Mouse (Mus musculus): ENCODE data around the gene C3.

The C3 gene

DNA sequence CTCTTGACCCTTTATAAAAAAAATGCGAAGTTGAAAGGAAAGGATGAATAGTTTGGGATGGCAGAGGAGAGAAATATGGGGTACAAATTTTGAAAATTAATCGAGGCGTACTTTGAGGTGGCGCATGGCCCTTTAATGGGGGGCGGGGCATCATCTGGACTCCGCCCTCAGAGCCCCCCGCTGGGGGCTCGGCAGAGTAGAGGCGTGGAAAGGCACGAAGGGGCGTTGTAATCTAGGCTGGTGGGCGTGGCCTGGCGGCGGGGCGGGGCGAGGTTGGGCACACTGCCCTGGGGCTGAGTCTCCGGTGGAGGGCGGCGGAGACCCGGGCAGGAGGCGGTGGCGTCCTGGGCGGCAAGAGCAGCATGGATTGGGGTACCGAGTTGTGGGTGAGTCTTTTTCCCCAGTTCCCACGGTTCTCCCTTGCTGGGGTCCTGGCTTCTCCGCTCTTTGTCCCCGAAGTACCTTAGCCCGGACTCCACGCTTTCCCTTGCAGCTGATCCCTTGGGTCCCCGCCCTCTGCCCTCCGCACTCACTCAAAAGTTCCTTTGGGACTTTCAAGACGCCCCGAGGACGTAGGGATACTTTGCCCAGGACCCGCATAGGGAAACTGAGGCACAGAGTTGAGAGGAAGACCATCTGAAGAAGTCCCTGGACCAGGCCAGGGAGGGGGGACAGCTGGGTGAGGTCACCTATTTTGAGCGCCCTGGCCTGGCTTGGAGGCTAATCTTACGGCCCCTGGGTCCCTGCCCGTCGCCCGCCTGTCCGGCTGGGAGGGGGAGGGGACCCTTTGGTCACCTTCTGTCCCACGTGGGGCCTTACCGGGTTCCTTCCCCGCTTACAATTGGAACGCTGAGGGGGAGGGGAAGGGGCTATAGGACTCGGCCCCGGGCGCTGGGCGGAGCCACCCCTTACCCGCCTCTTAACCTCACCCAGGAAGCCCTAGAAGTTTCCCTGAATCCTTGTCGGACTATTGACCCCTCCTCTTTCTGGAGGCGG is 21.5 kb upstream of the C3 start, which contains the start of gene Trip10:
TSS of gene Trip10 (plus strand) at position 270 of the 996 bp plus-strand sequence.
- peak; percentile 97 to 99 for DNase-seq

DNA sequence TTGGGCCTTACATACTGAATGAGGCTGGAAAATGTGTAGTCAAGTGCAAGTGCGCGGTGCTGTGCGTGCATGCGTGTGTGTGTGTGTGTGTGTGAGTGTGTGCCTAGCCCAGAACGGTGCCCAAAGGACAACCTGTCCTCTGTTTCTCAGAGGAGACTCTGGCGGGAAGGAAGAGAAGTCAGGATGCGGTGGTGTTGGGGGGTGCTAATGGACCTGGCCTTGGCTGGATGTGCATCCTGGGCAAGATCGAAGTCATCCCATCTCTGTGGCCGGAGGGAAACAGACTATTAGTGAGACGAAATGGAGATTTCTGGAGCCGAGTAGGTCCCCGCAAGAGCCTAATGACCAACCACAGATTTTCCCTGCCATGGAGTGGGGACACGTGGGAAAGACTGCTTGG is 20.8 kb upstream of the C3 start:
- DNase-seq: peak in 1 of 2 experiments; percentile 48

DNA sequence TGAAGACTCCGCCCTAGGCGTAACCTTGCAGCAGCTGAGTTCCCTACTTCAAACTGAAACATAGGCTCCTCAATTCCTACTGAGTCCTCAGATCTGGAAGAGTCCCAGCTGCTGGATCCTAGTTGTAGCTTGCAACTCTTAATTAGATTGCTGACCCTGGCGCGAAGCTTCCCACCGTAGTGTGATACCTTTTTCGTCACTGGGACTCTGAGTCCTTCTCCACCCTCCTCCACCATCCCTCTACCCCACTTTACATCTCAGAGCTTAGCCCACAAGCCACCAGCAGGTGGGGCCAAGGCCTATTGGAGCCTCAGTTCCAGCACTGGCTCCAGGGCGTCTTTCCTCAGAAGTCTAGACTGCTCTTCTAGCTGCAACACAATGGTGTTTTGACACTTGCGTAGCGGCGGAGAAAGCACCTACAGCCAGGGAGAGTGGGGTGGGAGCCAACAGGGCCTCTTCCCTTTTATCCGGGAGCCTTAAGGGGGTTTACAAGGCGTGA is 20.3 kb upstream of the C3 start, which contains the start of gene Gpr108:
TSS of gene Gpr108 (minus strand) at position 246 of the 499 bp plus-strand sequence.
- DNase-seq: peak; percentile 91 to 93

DNA sequence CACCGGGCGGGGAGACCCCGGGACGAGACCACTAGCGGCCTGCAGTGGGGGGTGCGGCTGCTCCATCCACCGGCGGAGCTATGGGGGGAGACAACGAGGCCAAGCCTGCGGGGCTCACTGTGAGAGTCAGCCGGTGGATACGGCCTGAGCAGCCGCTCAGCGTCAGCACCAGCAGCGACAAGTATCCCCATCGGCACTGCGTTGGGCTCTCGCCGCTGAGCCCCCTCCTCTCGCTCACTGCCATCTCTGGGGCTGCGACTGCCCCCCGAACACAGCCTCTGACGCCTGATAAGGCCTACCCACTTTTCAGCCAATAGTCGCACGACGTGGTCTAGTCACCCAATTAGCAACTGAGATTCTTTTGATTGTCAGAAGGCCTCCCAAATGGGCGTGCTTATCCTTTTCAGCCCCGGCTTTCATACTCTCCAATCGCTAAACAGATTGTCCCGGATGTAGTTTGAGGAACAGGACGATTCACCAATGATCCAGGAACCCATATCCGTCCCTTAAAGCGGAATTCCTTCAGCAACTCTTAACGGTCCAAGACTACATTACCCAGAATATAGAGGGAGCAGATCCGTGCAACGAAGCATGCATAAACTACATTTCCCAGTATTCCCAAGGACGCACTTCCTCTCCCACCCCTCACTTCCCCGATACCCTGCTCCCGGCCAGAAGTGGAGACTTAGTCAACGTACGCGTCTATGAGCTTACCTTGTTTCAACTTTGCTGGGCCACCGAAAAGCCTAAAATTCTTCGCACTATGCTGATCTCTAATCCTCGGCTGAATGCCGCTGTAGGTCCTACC is 19.7 kb upstream of the C3 start:
- DNase-seq: peak; percentile 86 to 93

DNA sequence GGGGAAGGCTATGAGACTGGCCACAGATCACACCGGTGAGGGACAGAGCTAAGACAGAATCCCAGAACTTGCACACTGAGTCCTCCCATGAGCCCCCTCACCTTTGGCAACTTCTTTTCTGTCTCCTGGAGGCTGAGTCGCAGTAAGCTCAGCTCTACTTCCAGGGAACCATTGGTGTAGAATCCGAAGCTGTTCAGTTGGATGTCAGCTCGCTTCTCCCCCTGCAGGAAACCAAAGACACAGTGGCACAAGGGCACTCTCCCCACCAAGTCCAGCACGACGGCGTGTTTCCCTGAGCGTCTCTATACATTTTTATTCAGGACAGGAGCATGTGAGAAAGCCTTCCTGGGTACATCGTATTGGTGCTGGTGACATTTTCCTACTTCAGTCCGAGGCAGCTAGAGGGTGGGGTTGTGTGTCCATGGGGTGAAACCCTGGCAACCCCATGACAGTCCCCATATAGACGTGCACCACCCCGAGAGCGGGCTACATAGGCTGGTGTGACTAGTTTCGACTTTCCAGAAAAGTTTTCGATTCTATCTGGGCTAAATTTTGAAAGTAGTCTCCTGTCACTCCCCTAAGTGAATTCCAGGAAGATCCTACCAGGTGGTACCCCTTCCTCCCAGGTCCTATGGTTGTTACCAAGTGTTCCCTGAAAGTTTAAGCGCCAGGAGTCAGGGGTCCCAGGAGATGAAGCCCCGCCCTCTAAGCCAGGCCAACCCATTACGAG is 18.9 kb upstream of the C3 start:
- peak; percentile 21 to 35 for DNase-seq

DNA sequence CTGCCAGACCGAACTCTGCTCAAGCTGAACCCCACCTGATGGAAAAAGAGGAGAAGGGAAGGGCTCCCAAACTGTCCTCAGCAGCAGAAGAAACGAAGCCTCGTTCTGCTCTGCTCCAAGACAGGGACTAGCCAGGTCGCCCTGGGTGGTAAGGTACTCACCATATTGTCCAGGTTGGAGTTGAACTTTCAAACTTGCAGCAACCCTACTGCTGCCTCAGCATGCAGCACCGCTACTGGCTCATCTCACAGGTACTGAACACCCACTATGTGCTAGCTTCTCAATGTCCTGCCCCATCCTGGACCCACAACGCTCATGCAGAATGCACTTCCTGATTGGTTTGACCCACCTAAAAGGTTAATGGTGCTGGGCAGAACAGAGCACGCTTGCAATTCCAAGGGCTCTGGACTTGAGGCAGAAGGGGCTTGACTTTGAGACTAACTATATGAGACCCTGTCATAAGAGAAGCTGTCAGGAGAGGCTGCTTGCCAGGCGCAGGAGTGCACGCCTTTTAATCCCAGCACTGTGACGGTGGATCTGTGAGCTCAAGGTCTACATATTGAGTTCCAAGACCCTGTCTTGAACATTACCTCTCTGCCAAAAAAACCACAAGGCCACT is 17.5 kb upstream of the C3 start:
- no peak for DNase-seq

DNA sequence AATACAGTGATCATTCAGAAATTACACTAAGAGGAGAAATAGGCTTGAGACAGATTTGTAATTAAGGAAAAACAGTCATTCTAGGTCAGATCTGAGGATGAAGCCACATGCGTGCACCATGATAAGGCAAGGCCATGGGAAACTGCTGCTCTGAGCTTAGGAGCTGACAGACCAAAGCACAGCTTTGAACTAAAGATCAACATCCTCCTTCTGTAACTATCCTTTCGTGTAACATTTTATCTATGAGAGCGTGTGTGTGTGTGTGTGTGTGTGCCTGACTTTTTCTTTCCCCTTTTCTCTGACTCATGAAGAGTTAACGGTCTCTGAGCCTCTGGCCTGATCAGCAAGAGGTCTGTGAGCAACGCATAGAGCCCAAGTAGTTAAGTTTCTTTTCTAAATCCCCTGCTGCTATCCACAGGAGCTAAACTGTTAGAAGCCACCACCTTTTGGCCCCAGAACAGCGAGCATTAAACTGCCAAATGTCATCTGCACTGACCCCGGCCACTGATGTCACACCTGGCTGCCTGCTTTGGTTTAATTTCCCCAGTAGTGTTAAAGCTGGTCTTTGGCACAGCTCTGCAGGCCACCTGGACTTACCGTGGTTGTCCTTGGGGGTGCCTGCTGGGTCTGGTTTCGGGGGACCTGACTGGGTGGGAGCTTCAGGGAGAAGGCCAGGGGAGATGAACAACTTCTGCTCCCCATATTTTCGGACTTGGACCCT is 15.9 kb upstream of the C3 start:
- no peak for DNase-seq

DNA sequence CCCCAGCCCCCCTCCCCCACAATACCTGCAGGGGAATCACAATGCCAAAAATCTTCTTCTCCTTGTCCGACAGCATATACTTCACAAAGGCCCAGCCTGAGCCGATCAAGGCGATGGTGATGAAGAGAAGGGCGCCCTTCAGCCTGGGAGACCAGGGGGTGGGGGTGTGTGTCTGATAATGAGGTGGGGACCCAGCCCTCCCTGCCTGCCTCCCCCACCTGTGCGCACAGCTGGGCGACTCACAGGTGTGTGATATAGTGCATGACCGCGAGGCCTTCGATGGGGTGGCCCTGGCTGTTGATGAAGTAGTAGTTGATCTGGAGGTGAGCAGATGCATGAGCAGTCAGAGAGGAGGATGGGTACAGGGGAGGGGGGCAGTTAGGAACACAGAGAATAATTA is 9.2 kb upstream of the C3 start:
- DNase-seq: no peak

DNA sequence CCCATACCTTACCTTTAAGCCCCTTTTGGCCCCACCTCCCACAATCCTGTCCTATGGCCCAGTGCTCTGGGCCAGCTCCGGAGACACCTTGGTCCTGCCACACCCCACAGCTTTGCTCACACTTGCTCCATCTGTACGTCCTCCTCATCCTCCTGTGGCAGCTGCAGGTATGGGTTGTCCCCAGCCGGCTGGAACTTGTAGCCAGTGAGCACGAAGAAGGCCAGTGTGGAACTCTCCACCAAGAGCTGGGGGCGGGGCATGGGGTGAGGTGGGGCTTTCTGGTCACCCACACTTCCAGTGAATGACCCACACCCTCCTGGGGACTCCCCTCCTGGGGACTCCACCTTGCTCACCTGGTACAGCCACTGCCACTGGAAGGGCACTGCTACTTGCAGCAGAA is 7.9 kb upstream of the C3 start:
- DNase-seq: no peak

DNA sequence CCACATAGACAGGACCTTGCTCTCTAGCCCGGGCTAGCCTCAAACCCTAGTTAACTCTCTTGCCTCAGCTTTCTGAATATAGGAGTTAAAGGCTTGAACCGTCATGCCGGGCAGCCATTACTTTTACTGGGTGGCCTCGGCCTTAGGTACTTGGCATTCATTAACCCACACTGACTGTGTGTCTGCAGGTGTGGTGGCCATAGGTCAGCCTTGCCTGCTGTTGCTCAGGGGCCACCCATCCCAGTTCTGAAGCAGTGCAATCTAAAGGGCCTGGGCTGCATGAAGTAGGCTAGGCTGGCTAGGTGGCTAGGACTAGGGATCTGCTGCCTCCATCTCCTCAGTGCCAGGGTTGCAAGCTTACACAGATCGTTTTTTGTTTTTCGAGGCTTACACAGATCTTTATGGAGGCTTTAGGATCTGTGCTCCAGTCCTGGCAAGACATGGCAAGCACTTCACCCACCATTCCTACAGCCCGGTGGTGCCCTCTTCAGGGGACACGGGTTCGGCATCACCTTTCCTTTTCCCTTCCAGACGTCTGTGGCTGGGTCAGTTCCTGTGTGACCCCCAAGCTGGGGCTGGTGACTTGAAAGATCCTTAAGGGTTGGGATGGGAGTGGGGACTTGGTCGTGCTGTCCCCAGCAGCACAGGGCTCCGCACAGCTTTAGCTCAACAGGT is 6.5 kb upstream of the C3 start:
- DNase-seq: no peak

DNA sequence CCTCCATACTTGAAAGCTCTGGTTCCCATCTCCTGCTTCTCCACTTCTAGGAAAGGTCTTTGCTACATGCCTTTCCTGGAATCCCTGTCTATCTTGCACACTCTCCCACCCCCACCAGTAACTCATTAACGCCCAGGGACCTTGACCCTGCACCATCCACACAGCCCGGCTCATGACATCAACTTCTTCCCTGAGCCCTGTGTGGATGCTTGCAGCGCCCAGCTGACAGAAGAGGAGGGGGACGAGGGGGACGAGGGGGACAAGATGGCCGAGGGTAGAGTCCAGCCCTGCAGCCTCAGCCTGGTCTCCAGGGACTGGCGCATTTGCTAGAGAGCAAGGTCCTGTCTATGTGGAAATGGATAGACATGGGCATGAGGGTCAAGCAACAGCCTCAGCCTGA is 5.1 kb upstream of the C3 start:
- no peak for DNase-seq

DNA sequence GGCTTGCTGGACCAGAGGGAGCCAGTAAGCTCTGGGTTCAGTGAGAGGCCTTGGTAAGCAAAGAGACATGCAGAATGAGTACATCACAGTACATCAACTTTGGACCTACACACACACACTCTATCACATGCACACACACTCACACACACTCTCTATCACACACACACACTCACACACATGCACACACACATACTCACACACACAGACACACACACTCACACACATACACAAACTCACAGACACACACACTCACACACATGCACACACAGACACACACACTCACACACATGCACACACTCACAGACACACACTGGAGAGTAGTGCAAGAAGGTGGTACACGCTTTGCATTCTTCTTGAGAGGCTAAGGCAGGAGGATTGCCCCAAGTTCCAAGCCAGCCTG is 4.3 kb upstream of the C3 start:
- DNase-seq: no peak

DNA sequence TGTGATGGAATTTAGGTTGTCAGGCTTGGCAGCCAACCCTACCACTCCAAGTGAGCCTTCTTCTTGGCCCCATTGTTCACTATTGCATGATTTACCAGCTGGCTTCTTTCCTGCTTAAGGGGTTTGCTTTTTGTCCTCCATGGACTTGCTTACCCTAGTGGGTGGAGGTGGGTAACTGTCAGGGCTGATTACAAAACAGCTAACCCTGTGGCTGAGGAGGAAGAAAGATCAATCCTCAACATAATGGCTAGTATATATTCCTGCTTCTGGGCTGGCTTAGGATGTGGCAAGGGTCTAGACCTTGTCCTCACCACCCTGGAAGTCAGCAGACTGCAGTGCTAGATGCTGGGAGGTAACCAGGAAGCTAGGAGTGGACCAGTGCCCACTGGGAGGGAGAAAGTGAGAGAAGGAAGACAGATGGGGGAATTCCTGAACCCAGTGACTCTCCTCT is 3.4 kb upstream of the C3 start:
- no peak for DNase-seq

DNA sequence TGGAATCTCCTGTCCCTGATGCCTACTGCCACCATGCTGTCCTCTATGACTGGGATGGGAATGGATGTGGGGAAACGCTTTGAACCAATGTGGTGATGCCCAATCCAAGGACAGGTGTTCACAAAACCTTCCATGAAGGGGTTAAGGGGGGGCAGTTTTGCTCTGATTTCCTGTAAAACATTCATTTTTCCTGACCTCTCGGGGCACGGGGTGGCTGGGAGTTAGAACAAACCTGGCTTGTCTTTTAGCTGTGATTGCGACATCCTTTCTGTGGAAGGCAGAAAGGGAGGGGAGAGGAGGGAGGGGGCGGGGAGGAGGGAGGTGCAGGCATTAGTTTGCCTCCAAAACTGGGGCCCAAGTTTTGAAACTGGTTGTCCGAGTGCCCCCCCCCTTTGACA is 2.8 kb upstream of the C3 start:
- no peak for DNase-seq

DNA sequence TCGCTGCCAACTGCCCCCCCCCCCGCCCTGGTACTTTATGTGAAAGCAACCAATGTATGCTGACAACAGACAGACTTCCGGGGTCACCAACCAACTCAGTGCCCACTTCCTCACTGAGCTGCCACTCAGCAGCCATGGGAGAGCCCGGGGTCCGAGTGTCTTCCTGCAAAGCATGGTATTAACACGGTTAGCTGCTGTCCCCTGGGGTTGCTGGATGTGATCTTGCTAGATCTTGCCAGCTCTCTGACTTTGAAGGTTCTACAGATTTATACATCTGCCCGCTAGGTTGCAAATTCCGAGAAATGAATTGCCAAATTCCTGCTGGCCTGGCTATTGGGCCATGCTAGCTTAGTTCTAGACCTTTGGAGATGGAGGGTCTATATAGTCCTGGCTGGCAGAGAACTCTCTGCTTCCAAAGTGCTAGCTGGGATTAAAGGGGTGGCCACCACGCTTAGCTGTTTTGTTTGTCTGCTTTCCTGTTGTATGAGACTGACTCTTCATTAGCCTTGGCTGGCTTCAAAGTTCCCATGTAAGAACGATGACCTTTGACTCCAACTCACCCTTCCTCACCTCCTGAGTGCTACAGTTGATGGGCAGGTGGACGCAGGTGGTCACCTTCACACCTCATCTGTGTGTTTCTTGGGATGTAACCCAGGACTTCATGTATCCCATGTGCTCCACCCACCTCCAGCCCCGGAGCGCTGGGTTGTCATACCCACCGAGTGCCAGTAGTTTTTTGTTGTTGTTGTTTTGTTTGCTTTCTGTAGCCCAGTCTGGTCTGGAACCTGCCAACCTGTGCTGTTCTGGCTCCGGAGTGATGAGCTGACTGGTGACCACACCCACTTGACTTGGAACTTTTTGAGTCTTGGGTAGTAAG is 2.2 kb upstream of the C3 start:
- DNase-seq: no peak

DNA sequence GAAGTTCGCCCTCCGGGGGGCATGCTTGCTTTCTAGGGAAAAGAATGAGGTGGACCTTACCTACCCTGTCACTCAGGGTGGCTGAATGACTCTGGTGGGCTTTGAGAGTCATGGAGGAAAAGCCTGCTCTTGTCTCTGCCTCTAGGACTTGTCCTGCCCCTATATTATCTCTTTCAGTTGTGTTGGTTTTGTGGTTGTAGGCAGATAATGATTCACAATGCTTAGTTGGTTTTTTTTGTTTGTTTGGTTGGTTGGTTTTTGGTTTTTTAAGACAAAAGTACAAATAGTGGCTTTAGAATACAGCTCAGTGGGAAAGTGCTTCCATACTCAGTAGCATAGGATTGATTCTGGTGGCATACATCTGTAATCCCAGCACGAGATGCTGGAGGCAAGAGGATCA is 937 bp upstream of the C3 start:
- no peak for DNase-seq

DNA sequence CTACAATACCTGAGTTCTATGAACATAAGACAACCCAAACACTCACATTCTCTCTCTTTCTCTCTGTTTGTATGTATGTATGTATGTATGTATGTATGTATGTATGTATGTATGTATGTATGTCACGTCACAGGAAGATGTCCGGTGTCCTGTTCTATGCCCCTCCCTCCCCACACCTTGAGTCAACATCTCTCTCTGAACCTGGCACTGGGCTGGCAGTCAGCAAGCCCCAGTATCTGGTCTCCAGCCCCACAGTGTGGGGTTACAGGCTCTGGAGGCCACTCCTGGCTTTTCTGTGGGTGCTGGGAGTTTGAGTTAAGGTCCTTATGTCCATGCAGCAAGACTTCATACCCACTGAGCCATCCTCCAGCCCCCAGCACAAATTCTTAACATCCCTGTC is 468 bp downstream of the C3 start:
- no peak for DNase-seq

DNA sequence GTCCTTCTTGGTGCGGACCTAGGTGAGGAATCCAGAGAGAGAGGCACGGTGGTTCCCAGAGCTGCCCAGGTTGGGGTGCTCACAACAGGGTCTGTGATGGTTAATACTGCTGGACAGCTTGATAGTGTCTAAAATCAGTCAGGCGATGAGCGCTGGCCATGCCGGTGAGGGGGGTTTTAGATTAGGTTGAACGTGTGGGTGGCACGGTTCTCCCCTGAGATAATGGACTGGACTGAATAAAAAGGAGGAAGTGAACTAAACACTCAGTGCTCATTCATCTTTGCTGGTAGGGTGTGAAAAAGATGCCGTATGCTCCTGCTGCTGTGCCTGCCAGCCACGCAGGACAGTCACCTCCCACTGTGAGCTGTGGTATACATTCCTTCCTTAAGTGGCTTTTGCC is 4.6 kb downstream of the C3 start:
- no peak for DNase-seq

DNA sequence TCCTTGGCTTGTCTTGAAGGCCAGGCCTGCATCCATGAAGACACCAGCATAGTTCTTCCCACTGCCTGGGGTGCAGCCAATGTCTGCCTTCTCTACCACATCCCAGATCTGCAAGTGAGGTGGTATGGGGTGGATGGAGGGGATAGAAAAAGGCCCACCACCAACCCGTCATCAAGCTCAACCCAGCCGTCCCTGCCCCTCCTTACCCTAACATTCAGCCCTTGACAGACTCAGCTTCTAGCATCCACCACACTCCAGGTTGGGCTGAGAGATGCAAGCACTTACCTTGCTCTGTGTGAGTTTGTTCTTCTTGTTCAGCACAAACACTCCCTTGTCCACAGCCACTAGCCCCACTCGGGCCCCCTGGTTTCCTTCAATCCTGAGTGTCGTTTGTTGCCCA is 6.0 kb downstream of the C3 start:
- DNase-seq: peak in 1 of 2 experiments; percentile 1

DNA sequence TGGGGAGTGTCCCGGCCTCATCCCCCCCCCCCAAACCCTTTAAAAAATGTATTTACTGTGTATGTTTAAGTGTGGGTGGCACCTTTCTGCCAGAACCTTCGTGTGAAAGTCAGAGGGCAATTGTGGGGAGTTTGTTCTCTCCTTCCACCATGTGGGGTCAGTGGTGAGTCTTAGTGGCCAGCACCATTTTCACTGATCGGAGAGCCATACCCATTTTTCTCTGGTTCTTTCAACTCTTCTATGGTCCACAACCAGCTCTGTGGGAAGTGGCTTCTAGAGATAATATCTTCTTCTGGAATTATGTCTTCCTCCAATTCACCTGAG is 8.1 kb downstream of the C3 start:
- peak in 1 of 2 experiments; percentile 24 for DNase-seq
